Mouse (Mus musculus) heart, embryonic 11.5 days (tissue): ENCODE data around the gene Sytl1. TPM values are rescaled to one million over a fixed set of nuclear protein-coding genes. Genes with fewer than 3 reads are reported as not detected.

Source experiments
- ATAC-seq: fragments of 200-750 bp; cut with Nextera tagmentation; replicated peaks from 2 replicates; pipeline ENCODE4 v1.8.0; 2017; ENCODE audit warnings: moderate library complexity; ENCODE audit not compliant: insufficient number of reproducible peaks, low FRiP score, low TSS enrichment
- H3K27ac ChIP-seq: fragments of 300-500 bp; sonication (generic); 2 replicates; pipeline ENCODE4 v1.5.1; 2014; ENCODE audit warnings: mild to moderate bottlenecking, low read depth, low read length
- H3K27me3 ChIP-seq: fragments of 300-500 bp; sonication (generic); 2 replicates; pipeline ENCODE4 v1.6.1; 2014; ENCODE audit warnings: mild to moderate bottlenecking, low read length, mixed read lengths; ENCODE audit not compliant: control insufficient read depth, insufficient read depth
- H3K36me3 ChIP-seq: fragments of 300-500 bp; sonication (generic); 2 replicates; pipeline ENCODE4 v1.6.1; 2014; ENCODE audit warnings: mild to moderate bottlenecking, low read length, moderate library complexity, mixed read lengths; ENCODE audit not compliant: control insufficient read depth, insufficient read depth
- H3K4me1 ChIP-seq: fragments of 300-500 bp; sonication (generic); 2 replicates; pipeline ENCODE4 v1.6.1; 2014; ENCODE audit warnings: low read length; ENCODE audit not compliant: control insufficient read depth, insufficient read depth
- H3K4me2 ChIP-seq: fragments of 300-500 bp; sonication (generic); 2 replicates; pipeline ENCODE4 v1.6.1; 2014; ENCODE audit warnings: mild to moderate bottlenecking, moderate library complexity
- H3K4me3 ChIP-seq: fragments of 300-500 bp; sonication (generic); 2 replicates; pipeline ENCODE4 v1.5.1; 2014; ENCODE audit warnings: low read depth, low read length
- H3K9ac ChIP-seq: fragments of 300-500 bp; sonication (generic); 2 replicates; pipeline ENCODE4 v1.6.1; 2014; ENCODE audit warnings: mild to moderate bottlenecking, low read depth, low read length, moderate library complexity
- H3K9me3 ChIP-seq: fragments of 300-500 bp; sonication (generic); replicated peaks from 2 replicates; pipeline ENCODE4 v1.6.1; 2016; ENCODE audit warnings: low read length; ENCODE audit not compliant: control insufficient read depth
- WGBS: fragments of 180-500 bp; shearing (Covaris S2); extraction: QIAGEN DNeasy Blood & Tissue Kit; methylation state at CpG from one replicate; pipeline ENCODE4 v1.1.7; 2014; ENCODE audit not compliant: insufficient replicate concordance; 5-methylcytosine and 5-hydroxymethylcytosine counted together
- polyA plus RNA-seq: library from polyadenylated mRNA; unstranded; fragments of >200 nt; fragmentation: Nextera tagmentation; extraction: Ambion mirVana; gene quantifications from 2 replicates; pipeline ENCODE4 v1.2.1, GENCODE M21; 2014

Sytl1 gene
- polyA plus RNA-seq, 1 experiment from 2014 or later: 0.42 TPM

DNA sequence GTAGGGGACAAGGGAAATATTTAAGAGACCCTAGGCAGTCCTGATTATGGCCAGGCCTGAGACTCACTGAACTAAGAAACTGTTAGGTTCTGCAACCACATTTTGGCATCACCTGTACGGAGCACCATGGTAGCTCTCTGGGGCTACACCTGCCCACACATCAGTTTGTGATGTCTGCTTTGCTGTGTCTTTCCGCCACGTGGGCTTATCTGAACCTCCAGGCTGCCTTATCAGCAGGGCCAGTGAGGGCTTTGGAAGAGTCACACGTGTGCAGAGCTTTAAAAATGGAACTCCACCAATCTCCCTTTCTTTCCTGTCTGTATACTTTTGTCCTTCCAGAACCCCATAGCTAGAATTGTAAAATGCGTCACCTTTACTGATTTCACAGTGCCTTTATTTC, 23.0 kb upstream of the Sytl1 start:
- Histone ChIP-seq H3K36me3 (no peaks in the 10 kb centered on the region), H3K27me3 (no peaks in the 10 kb centered on the region), H3K9ac (no peak overlapping the region), H3K4me1 (peaks cover 26% of the 10 kb centered on the region), H3K4me3 (no peak overlapping the region), H3K4me2 (peak overlapping the region; percentile 20; the same call in 1 of the 2 replicates), H3K27ac (peak overlapping the region; percentile 31; the same call in 1 of the 2 replicates), H3K9me3 (no peaks in the 10 kb centered on the region)
- 32% methylated on average over 5 of the region's 5 CpGs for WGBS
- peak; percentile 75 for ATAC-seq

DNA sequence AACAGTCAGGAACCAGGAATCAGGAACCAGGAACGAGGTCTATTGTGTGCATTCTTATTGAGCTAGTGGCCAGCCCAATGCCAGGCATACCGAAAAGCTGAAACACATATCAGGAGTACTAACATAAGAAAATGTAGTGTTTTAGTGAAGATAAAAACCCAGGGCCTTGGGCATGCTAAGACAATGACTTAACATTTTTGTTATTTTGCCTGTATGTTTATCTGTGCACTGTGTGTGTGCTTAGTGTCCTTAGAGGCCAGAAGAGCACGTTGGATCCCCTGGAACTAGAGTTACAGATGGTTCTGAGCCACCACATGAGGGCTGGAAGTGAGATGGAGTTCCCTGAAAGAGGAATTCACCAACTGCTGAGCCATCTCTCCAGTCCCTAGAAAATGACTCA, 22.4 kb upstream of the Sytl1 start:
- no peaks in the 10 kb centered on the region for H3K9me3 ChIP-seq
- ATAC-seq: peak; percentile 62; the same call in 1 of the 2 replicates
- peak overlapping the region; percentile 7; the same call in 1 of the 2 replicates for H3K4me2 ChIP-seq
- H3K27me3 ChIP-seq: no peaks in the 10 kb centered on the region
- H3K9ac ChIP-seq: no peak overlapping the region
- peak overlapping the region; percentile 65; the same call in 1 of the 2 replicates for H3K27ac ChIP-seq
- 58% methylated on average over 3 of the region's 3 CpGs for WGBS
- no peaks in the 10 kb centered on the region for H3K36me3 ChIP-seq
- peaks cover 27% of the 10 kb centered on the region for H3K4me1 ChIP-seq
- no peak overlapping the region for H3K4me3 ChIP-seq

DNA sequence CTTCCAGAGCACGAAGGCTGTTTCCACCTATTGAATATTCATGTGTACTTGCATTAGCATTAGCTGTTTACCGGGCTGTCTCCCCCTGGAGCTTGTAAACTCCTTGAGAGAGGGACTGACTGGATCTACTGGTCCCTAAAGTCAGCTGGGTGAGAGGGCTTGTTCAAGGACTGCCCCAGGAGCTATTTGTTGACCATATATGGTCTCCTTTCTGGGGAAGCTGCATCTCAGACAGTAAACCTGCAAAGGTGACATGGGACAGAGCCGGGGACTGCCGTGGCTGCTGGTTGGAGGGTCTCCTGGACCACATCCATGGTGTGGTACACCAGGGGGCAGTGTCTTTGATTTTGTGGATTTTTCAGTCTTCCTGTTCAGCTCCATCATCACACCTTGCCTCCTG, 19.7 kb upstream of the Sytl1 start:
- H3K4me2 ChIP-seq: peak overlapping the region; percentile 47

DNA sequence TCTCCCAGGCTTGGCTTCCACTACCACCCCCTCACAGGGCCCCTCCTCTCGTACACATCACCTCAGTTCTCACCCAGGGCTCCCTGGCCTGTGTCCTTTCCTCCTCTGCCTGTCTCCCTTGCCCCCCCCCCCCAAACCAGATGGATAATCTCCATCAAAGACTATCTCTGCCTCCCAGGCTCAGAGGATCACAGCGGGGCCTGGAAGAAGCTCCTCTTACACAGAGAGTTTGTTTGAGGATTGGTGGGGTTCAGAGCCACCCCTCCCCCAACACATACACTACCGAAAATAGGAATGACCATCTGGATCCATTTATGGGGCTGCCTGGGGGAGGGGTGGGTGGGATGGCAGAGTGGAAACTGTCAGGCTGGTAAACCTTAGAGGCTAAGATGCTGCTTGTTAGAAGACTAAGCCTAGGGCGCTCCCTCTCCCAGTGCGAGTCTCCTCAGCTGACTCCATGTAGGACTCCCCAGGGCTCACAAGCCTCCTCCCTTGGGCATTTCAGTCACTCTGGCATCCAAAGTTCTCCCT, 19.1 kb upstream of the Sytl1 start:
- 11% methylated on average over 5 of the region's 5 CpGs for WGBS
- Histone ChIP-seq H3K27me3 (no peaks in the 10 kb centered on the region), H3K27ac (peak overlapping the region; percentile 91), H3K9me3 (no peaks in the 10 kb centered on the region), H3K4me1 (peaks cover 31% of the 10 kb centered on the region), H3K9ac (peak overlapping the region; percentile 43), H3K4me3 (no peak overlapping the region), H3K4me2 (peak overlapping the region; percentile 47), H3K36me3 (no peaks in the 10 kb centered on the region)
- no peak; the same call in 1 of the 2 replicates for ATAC-seq

More for the DNA sequence above, 19.7 kb upstream of the Sytl1 start:
- 24% methylated on average over 4 of the region's 4 CpGs for WGBS
- no peaks in the 10 kb centered on the region for H3K36me3 ChIP-seq
- H3K9me3 ChIP-seq: no peaks in the 10 kb centered on the region
- peaks cover 31% of the 10 kb centered on the region for H3K4me1 ChIP-seq
- no peaks in the 10 kb centered on the region for H3K27me3 ChIP-seq
- ATAC-seq: no peak
- no peak overlapping the region for H3K9ac ChIP-seq
- no peak overlapping the region for H3K4me3 ChIP-seq
- H3K27ac ChIP-seq: peak overlapping the region; percentile 91

DNA sequence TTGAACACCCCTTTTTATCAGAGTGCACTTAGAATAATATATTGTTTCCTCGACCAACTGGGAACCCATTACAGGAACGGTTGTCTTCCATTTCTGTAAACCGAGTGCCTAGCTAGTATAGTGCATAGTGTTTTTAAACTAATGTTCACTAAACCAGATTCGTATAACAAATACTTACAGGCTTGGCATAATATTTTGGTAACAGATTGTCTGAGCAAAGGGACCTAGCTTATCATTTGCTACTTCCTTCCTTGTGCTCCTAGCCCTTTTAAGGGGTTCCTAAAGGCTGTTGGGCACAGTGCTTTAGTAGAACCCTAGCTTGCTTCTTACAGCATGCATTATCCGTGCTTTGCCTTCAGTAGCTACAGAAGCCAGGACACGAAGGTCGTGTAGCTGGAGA, 18.6 kb upstream of the Sytl1 start:
- peak overlapping the region; percentile 47 for H3K4me2 ChIP-seq
- WGBS: 16% methylated on average over 7 of the region's 7 CpGs
- peak overlapping the region; percentile 34; the same call in 1 of the 2 replicates for H3K9ac ChIP-seq
- no peaks in the 10 kb centered on the region for H3K27me3 ChIP-seq
- H3K27ac ChIP-seq: peak overlapping the region; percentile 91
- ATAC-seq: no peak
- H3K36me3 ChIP-seq: no peaks in the 10 kb centered on the region
- H3K4me1 ChIP-seq: peaks cover 33% of the 10 kb centered on the region
- no peak overlapping the region for H3K4me3 ChIP-seq
- H3K9me3 ChIP-seq: no peaks in the 10 kb centered on the region

DNA sequence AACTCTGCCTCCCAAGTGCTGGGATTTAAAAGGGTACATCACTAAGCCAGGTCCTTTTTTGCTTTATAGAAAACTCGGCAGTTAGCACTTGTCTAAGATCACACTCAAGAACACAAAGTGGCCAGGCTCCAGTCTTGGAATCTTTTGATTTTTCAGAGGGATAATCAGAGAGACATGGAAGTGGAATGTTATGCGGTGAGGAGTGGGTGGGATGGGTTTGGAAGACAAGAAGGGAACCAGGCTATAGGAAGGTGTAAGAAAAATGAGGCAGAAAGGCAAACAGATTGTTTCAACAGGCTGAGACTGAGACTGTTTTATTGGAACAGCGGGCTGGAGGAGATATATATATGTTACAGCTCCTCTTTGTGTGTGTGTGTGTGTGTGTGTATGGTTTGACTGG, 15.6 kb upstream of the Sytl1 start:
- H3K27me3 ChIP-seq: no peaks in the 10 kb centered on the region
- no peaks in the 10 kb centered on the region for H3K36me3 ChIP-seq
- WGBS: 74% methylated on average over 3 of the region's 3 CpGs
- H3K4me2 ChIP-seq: peak overlapping the region; percentile 77
- H3K4me1 ChIP-seq: peaks cover 28% of the 10 kb centered on the region
- no peak overlapping the region for H3K4me3 ChIP-seq
- ATAC-seq: no peak
- peak overlapping the region; percentile 86; the same call in 1 of the 2 replicates for H3K9ac ChIP-seq
- H3K27ac ChIP-seq: peak overlapping the region; percentile 92; the same call in 1 of the 2 replicates
- no peaks in the 10 kb centered on the region for H3K9me3 ChIP-seq

DNA sequence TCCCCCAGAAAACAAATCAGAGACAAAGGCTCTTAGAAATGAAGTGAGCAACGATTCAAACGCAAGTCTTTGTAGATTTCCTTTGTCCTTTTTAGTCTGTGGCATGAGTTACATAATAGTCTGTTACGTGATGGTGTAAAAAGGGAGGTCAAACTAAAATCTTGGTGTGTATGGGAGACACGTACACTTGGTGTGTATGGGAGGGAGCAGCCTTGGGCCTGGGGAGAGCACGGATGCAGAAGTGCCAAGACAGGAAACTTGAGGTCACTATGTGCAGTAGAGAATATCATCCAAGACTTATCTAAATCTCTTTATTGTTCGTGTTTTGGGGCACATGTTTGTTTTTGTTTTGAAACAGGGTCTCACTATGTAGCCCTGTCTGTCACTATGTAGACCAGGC, 15.2 kb upstream of the Sytl1 start:
- Histone ChIP-seq H3K4me2 (peak overlapping the region; percentile 77), H3K9me3 (no peaks in the 10 kb centered on the region), H3K27ac (peak overlapping the region; percentile 92), H3K4me1 (peaks cover 28% of the 10 kb centered on the region), H3K4me3 (peak overlapping the region; percentile 86), H3K36me3 (no peaks in the 10 kb centered on the region), H3K9ac (peak overlapping the region; percentile 86), H3K27me3 (no peaks in the 10 kb centered on the region)
- ATAC-seq: no peak
- 28% methylated on average over 6 of the region's 6 CpGs for WGBS

DNA sequence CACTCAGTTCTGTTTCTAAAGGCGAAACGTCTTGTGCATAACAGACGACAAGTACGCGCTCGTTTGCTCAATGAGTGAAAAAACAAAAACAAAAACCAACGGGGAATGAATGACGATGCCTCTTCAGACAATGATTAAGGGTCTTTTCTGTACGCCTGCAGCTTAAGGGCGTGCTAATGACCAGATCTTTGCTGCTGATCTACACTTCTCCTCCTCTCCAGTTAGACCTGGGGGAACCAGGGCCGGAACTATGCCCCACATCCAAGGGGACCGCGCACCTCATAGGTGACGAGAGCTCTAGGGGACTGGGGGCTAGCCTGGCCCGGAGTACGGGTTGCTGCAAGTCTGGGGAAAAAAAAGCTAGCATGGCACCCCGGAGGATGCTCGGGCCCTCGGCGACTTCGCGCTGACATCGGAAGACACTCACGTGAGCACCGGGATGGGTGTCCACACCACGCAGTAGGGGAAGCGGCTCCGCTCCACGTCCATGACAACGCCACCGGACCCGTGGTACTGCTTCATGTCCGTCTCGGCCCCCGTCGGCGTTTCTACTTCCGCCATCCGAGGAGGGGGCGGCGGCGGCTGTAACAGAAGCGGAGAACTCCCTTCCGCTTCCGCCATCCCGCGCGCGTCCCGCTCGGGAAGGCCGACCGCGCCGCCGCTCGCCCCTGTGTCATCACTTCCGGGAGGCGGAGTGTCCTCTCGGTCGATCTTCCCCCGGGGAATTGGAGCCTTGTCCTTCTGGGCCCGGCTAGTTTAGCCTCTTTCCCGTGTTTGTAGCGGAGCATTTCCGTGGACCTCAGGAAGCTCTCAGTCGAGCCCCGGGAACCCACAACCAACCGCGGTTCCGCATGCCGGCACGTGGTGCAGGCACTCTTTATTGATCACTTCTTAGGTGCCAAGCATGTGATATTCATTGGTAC, 14.5 kb upstream of the Sytl1 start, which contains the start of gene Tmem222:
TSS of gene Tmem222 (minus strand) at position 689 of the 923 bp plus-strand sequence.
- H3K9me3 ChIP-seq: no peaks in the 10 kb centered on the region
- H3K9ac ChIP-seq: peak within 1 kb of the TSS; percentile 86
- H3K4me1 ChIP-seq: peaks cover 25% of the 10 kb centered on the region
- under 1% methylated on average over 73 of the region's 73 CpGs for WGBS
- H3K27me3 ChIP-seq: no peaks in the 10 kb centered on the region
- peak within 1 kb of the TSS; percentile 77 for H3K4me2 ChIP-seq
- peak within 1 kb of the TSS; percentile 92 for H3K27ac ChIP-seq
- peak; percentile 86 for ATAC-seq
- no peaks in the 10 kb centered on the region for H3K36me3 ChIP-seq
- H3K4me3 ChIP-seq: peak within 1 kb of the TSS; percentile 86
